Mouse (Mus musculus): ENCODE data around the gene Denr. TPM values are rescaled to one million over a fixed set of nuclear protein-coding genes. Genes with fewer than 3 reads are reported as not detected.
A peak's percentile ranks its signal among the peaks of the same experiment; 100 is the strongest.

The Denr gene
- polyA plus RNA-seq, 1 experiment = 4.7 TPM

GRCm38 (mm10) chr5:123932927-123933326, 26.0 kb downstream of the Denr start:
- TF ChIP-seq TAL1 (IDR thresholded peaks at IDR 0.05; ENCODE audit: low read length) (no peak), GATA1 (IDR thresholded peaks at IDR 0.05; ENCODE audit: low read length) (no peak)
- H3K4me1 ChIP-seq (ENCODE audit: control insufficient read depth) = peaks cover 38% of the 10 kb centered on the region
- no peaks in the 10 kb centered on the region for H3K9me3 ChIP-seq (ENCODE audit: control insufficient read depth, low read length)
- no peak overlapping the region for H3K4me3 ChIP-seq (replicated peaks)
- H3K27me3 ChIP-seq (ENCODE audit: control insufficient read depth) = no peaks in the 10 kb centered on the region
- peaks cover 10% of the 10 kb centered on the region for H3K36me3 ChIP-seq (ENCODE audit: control insufficient read depth)

- TF ChIP-seq GATA1 (IDR thresholded peaks at IDR 0.05; ENCODE audit: low read length) = no peak
- no peak for TF ChIP-seq TAL1 (IDR thresholded peaks at IDR 0.05; ENCODE audit: low read length)
- Histone ChIP-seq H3K9me3 (ENCODE audit: control insufficient read depth, low read length) (no peaks in the 10 kb centered on the region), H3K36me3 (ENCODE audit: control insufficient read depth) (peaks cover 8% of the 10 kb centered on the region), H3K27me3 (ENCODE audit: control insufficient read depth) (no peaks in the 10 kb centered on the region), H3K4me3 (replicated peaks) (peak overlapping the region; percentile 64), H3K4me1 (ENCODE audit: control insufficient read depth) (peaks cover 38% of the 10 kb centered on the region)
Measured at GRCm38 (mm10) chr5:123933556-123933955, 26.6 kb downstream of the Denr start.

- TF ChIP-seq TAL1 (IDR thresholded peaks at IDR 0.05; ENCODE audit: low read length) (no peak), GATA1 (IDR thresholded peaks at IDR 0.05; ENCODE audit: low read length) (no peak)
- H3K36me3 ChIP-seq (ENCODE audit: control insufficient read depth) = peaks cover 5% of the 10 kb centered on the region; the same call in 1 of the 2 replicates
- no peaks in the 10 kb centered on the region for H3K27me3 ChIP-seq (ENCODE audit: control insufficient read depth)
- peak overlapping the region; percentile 64 for H3K4me3 ChIP-seq (replicated peaks)
- no peaks in the 10 kb centered on the region for H3K9me3 ChIP-seq (ENCODE audit: control insufficient read depth, low read length)
- peaks cover 38% of the 10 kb centered on the region for H3K4me1 ChIP-seq (ENCODE audit: control insufficient read depth)
Measured at GRCm38 (mm10) chr5:123933957-123934591, 27.1 kb downstream of the Denr start.

- Histone ChIP-seq H3K4me1 (ENCODE audit: control insufficient read depth) (peaks cover 30% of the 10 kb centered on the region), H3K36me3 (ENCODE audit: control insufficient read depth) (peaks cover 3% of the 10 kb centered on the region; the same call in 1 of the 2 replicates), H3K9me3 (ENCODE audit: control insufficient read depth, low read length) (no peaks in the 10 kb centered on the region), H3K27me3 (ENCODE audit: control insufficient read depth) (no peaks in the 10 kb centered on the region), H3K4me3 (replicated peaks) (no peak overlapping the region)
- TF ChIP-seq TAL1 (IDR thresholded peaks at IDR 0.05; ENCODE audit: low read length) = no peak
- TF ChIP-seq GATA1 (IDR thresholded peaks at IDR 0.05; ENCODE audit: low read length) = no peak
Measured at GRCm38 (mm10) chr5:123935931-123936330, 29.0 kb downstream of the Denr start.

- Histone ChIP-seq H3K9me3 (ENCODE audit: control insufficient read depth, low read length) (no peaks in the 10 kb centered on the region), H3K4me1 (ENCODE audit: control insufficient read depth) (peaks cover 16% of the 10 kb centered on the region), H3K27me3 (ENCODE audit: control insufficient read depth) (no peaks in the 10 kb centered on the region), H3K36me3 (ENCODE audit: control insufficient read depth) (peaks cover 3% of the 10 kb centered on the region; the same call in 1 of the 2 replicates), H3K4me3 (replicated peaks) (no peak overlapping the region)
- TF ChIP-seq TAL1 (IDR thresholded peaks at IDR 0.05; ENCODE audit: low read length) = no peak
Measured at GRCm38 (mm10) chr5:123938479-123938878, 31.5 kb downstream of the Denr start.

GRCm38 (mm10) chr5:123946546-123946945, 39.6 kb downstream of the Denr start:
- TF ChIP-seq TAL1 (IDR thresholded peaks at IDR 0.05; ENCODE audit: low read length) (no peak), GATA1 (IDR thresholded peaks at IDR 0.05; ENCODE audit: low read length) (no peak)
- Histone ChIP-seq H3K4me3 (replicated peaks) (no peak overlapping the region), H3K27me3 (ENCODE audit: control insufficient read depth) (no peaks in the 10 kb centered on the region), H3K9me3 (ENCODE audit: control insufficient read depth, low read length) (no peaks in the 10 kb centered on the region), H3K4me1 (ENCODE audit: control insufficient read depth) (no peaks in the 10 kb centered on the region), H3K36me3 (ENCODE audit: control insufficient read depth) (no peaks in the 10 kb centered on the region)

- H3K4me1 ChIP-seq (ENCODE audit: control insufficient read depth) = no peaks in the 10 kb centered on the region
- no peaks in the 10 kb centered on the region for H3K27me3 ChIP-seq (ENCODE audit: control insufficient read depth)
- TF ChIP-seq GATA1 (IDR thresholded peaks at IDR 0.05; ENCODE audit: low read length) (no peak), TAL1 (IDR thresholded peaks at IDR 0.05; ENCODE audit: low read length) (no peak)
Measured at GRCm38 (mm10) chr5:123947041-123947761, 40.2 kb downstream of the Denr start.

GRCm38 (mm10) chr5:123952365-123953045, 45.5 kb downstream of the Denr start:
- no peaks in the 10 kb centered on the region for H3K4me1 ChIP-seq (ENCODE audit: control insufficient read depth)
- H3K36me3 ChIP-seq (ENCODE audit: control insufficient read depth) = no peaks in the 10 kb centered on the region
- H3K4me3 ChIP-seq (replicated peaks) = no peak overlapping the region
- no peaks in the 10 kb centered on the region for H3K9me3 ChIP-seq (ENCODE audit: control insufficient read depth, low read length)
- TF ChIP-seq TAL1 (IDR thresholded peaks at IDR 0.05; ENCODE audit: low read length) (no peak), GATA1 (IDR thresholded peaks at IDR 0.05; ENCODE audit: low read length) (no peak)
- no peaks in the 10 kb centered on the region for H3K27me3 ChIP-seq (ENCODE audit: control insufficient read depth)

More at GRCm38 (mm10) chr5:123947041-123947761, 40.2 kb downstream of the Denr start:
- Histone ChIP-seq H3K36me3 (ENCODE audit: control insufficient read depth) (no peaks in the 10 kb centered on the region), H3K4me3 (replicated peaks) (no peak overlapping the region), H3K9me3 (ENCODE audit: control insufficient read depth, low read length) (no peaks in the 10 kb centered on the region)

- H3K4me1 ChIP-seq (ENCODE audit: control insufficient read depth) = no peaks in the 10 kb centered on the region
- H3K36me3 ChIP-seq (ENCODE audit: control insufficient read depth) = no peaks in the 10 kb centered on the region
- TF ChIP-seq GATA1 (IDR thresholded peaks at IDR 0.05; ENCODE audit: low read length) (no peak), TAL1 (IDR thresholded peaks at IDR 0.05; ENCODE audit: low read length) (no peak)
- H3K9me3 ChIP-seq (ENCODE audit: control insufficient read depth, low read length) = no peaks in the 10 kb centered on the region
- H3K4me3 ChIP-seq (replicated peaks) = no peak overlapping the region
- no peaks in the 10 kb centered on the region for H3K27me3 ChIP-seq (ENCODE audit: control insufficient read depth)
Measured at GRCm38 (mm10) chr5:123957213-123957612, 50.2 kb downstream of the Denr start.
